In the genomic region with DNA sequence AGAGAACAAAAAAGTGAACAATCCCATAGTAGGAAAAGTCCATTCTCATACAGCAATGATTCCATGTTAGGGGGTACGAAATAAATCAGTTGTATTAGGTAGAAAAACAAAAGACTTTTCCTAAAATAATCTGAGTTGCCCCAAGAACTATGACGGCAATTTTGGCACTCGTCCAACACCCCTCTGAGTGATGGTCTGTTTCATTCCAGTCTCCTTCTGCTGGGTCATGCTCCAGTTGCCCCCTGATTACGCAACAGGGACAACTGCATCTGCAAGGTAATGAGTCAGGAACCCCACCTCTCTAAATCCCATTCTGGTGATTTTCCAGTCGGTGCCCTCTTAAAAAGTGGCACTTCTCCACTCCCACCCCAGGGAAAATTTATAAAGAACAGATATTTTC, we compare ENCODE assay signal across 8 mouse cellular contexts. TPM values are rescaled to one million over a fixed set of nuclear protein-coding genes. Genes with fewer than 3 reads are reported as not detected.
DNase-seq lines count a peak whose midpoint lies in the region; ATAC-seq and TF ChIP-seq lines count a peak whose summit lies in the region.

No protein-coding gene starts in this region.

- DNase-seq in cerebellum, adult 11 months, result peak; percentile 21
- DNase-seq in spleen, adult 2 months (ENCODE audit: low read depth in 1 of 2, low spot score in 2 of 2), result no peak
- DNase-seq in spleen, adult 12 weeks (ENCODE audit: low spot score), result no peak
- peak; percentile 20 to 31 for DNase-seq in heart, postnatal 36 days
- DNase-seq in liver, result peak; percentile 18
- no peak for DNase-seq in stomach, postnatal 0 days (ENCODE audit: low spot score)
- DNase-seq in frontal cortex, postnatal 25 days (ENCODE audit: low spot score in 2 of 2), result no peak

- no peaks in the 10 kb centered on the region for H3K27me3 ChIP-seq in spleen, adult 2 months (ENCODE audit: control insufficient read depth, insufficient read depth, low read length)
- no peaks in the 10 kb centered on the region for H3K27me3 ChIP-seq in stomach, postnatal 0 days (ENCODE audit: control insufficient read depth, insufficient read depth, low read length)

- H3K9me3 ChIP-seq in stomach, postnatal 0 days (ENCODE audit: control insufficient read depth, low read length), result no peaks in the 10 kb centered on the region

- H3K4me3 ChIP-seq in spleen, adult 2 months (ENCODE audit: extremely low read depth, insufficient read depth, insufficient read length), result peak overlapping the region; percentile 78
- peak overlapping the region; percentile 71; the same call in 1 of the 2 replicates for H3K4me3 ChIP-seq in stomach, postnatal 0 days (ENCODE audit: low read depth, low read length)

- peak overlapping the region; percentile 98 for H3K4me2 ChIP-seq in stomach, postnatal 0 days (replicated peaks; ENCODE audit: low read depth)

- no peak for TF ChIP-seq EP300 in stomach, postnatal 0 days (optimal IDR thresholded peaks at IDR 0.05)

- WGBS in spleen, adult 2 months, result 25% methylated on average over 5 of the region's 5 CpGs
- 33% methylated on average over 5 of the region's 5 CpGs for WGBS in stomach, postnatal 0 days

- H3K9ac ChIP-seq in stomach, postnatal 0 days (ENCODE audit: low read length), result no peak overlapping the region

- TF ChIP-seq CTCF in spleen, adult 2 months (IDR thresholded peaks at IDR 0.05; ENCODE audit: extremely low read depth, insufficient read depth, insufficient read length, insufficient replicate concordance), result no peak
- no peak for TF ChIP-seq CTCF in stomach, postnatal 0 days (IDR thresholded peaks at IDR 0.05; ENCODE audit: low read depth)

- no peaks in the 10 kb centered on the region for H3K36me3 ChIP-seq in spleen, adult 2 months (ENCODE audit: control insufficient read depth, insufficient read depth, low read length)
- no peaks in the 10 kb centered on the region for H3K36me3 ChIP-seq in stomach, postnatal 0 days (ENCODE audit: control insufficient read depth, insufficient read depth, low read length)

- no peak for TF ChIP-seq POLR2A in spleen, adult 2 months (IDR thresholded peaks at IDR 0.05; ENCODE audit: low read depth, low read length)

- H3K27ac ChIP-seq in spleen, adult 2 months (ENCODE audit: insufficient read depth, low read length), result no peak overlapping the region
- no peak overlapping the region for H3K27ac ChIP-seq in stomach, postnatal 0 days (replicated peaks)

- intact Hi-C loops in heart, postnatal 36 days (cut with DNase I), result no loop called here

- H3K4me1 ChIP-seq in spleen, adult 2 months (ENCODE audit: control insufficient read depth, insufficient read depth, insufficient read length), result peaks cover 3% of the 10 kb centered on the region; the same call in 1 of the 2 replicates
- H3K4me1 ChIP-seq in stomach, postnatal 0 days (replicated peaks; ENCODE audit: control insufficient read depth, insufficient read depth), result no peaks in the 10 kb centered on the region; the same call in 1 of the 2 replicates

- ATAC-seq in cerebellum, adult (ENCODE audit: insufficient number of reproducible peaks, low FRiP score, low TSS enrichment), result no peak
- no peak for ATAC-seq in stomach, postnatal 0 days (ENCODE audit: low FRiP score, low TSS enrichment)

RNA-seq across cellular contexts. Expression of a gene that starts 0.9 kb away (rescaled TPM):
- 96.8 and 105 TPM in 2 replicates for polyA plus RNA-seq in spleen, adult 2 months (2012; rRNA removed)
- 100 to 1,000 TPM; 270 to 302 TPM for total RNA-seq in heart, postnatal 36 days (2021)
- polyA plus RNA-seq in stomach, postnatal 0 days (2015; fragmentation: Nextera tagmentation; extraction: Ambion mirVana), result 188 TPM in 2 replicates

RNA-seq across cellular contexts. Expression of a gene that starts 35.7 kb away (rescaled TPM):
- polyA plus RNA-seq in spleen, adult 2 months (2012; rRNA removed), result 2.3 and 3.0 TPM in 2 replicates
- total RNA-seq in heart, postnatal 36 days (2021), result 1 to 10 TPM; 3.3 to 3.8 TPM
- 96.1 and 112 TPM in 2 replicates for polyA plus RNA-seq in stomach, postnatal 0 days (2015; fragmentation: Nextera tagmentation; extraction: Ambion mirVana)

Comparison
In these comparisons a context has a peak if more than half of its experiments do, and no peak if none do; other contexts are left out.
1. DNase-seq: peak in cerebellum, adult 11 months (single experiment), heart, postnatal 36 days (2 of 2) and liver (single experiment); none in spleen, adult 2 months (0 of 2), spleen, adult 12 weeks (single experiment), stomach, postnatal 0 days (single experiment) and frontal cortex, postnatal 25 days (0 of 2).
2. RNA of a gene that starts 35.7 kb away (polyA plus RNA-seq): 96.1 to 112 TPM in stomach, postnatal 0 days; 2.3 to 3.0 TPM in spleen, adult 2 months; every median in the first group is over 10 times any median in the second.